Mouse (Mus musculus) small intestine, adult 10 weeks (tissue): ENCODE data around the gene Bnipl. TPM values are rescaled to one million over a fixed set of nuclear protein-coding genes. Genes with fewer than 3 reads are reported as not detected.

Source experiments
- polyA plus RNA-seq: library from polyadenylated mRNA; stranded (reverse); fragments of 350-450 nt; fragmentation: Illumina TruSeq; extraction: RNeasy Lipid Tissue Mini Kit (QIAGEN cat#74804); gene quantifications from one replicate; pipeline ENCODE4 v1.2.3, GENCODE M21; 2014; ENCODE audit warnings: low replicate concordance

Bnipl gene
- not detected for polyA plus RNA-seq

DNA sequence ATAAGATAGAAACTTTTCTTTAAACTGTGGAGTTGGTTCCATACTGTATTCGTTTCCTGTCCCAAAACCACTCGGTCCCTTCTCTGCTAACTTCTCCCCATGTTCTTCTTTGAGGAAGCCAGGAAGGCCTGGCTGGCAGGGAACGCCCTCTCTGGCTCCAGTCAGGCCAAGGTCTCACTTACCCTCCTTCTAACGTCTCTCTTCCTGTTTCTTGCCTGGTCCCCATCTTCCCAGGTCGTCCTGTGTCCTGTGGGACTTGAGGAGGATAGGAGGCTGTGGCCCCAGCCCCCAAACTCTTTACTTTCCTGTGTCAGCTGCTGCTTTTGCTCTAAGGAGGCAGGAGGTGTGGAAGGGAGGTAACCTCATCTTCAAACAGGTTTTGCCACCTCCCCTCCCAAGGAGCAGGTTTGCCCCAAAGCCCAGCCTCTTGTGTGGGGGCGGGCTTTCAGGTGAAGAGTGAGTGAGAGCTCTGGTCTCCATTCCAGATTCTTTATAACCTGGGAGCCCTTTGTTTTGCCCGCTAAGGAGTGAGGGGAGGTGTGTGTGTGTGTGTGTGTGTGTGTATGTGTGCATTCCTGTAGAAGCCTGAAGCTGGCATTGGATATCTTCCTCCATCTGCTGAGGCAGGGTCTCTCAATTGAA is at the start of gene Bnipl:
Gene Bnipl, minus strand, starts transcription at position 411 of the 642 bp plus-strand sequence.

DNA sequence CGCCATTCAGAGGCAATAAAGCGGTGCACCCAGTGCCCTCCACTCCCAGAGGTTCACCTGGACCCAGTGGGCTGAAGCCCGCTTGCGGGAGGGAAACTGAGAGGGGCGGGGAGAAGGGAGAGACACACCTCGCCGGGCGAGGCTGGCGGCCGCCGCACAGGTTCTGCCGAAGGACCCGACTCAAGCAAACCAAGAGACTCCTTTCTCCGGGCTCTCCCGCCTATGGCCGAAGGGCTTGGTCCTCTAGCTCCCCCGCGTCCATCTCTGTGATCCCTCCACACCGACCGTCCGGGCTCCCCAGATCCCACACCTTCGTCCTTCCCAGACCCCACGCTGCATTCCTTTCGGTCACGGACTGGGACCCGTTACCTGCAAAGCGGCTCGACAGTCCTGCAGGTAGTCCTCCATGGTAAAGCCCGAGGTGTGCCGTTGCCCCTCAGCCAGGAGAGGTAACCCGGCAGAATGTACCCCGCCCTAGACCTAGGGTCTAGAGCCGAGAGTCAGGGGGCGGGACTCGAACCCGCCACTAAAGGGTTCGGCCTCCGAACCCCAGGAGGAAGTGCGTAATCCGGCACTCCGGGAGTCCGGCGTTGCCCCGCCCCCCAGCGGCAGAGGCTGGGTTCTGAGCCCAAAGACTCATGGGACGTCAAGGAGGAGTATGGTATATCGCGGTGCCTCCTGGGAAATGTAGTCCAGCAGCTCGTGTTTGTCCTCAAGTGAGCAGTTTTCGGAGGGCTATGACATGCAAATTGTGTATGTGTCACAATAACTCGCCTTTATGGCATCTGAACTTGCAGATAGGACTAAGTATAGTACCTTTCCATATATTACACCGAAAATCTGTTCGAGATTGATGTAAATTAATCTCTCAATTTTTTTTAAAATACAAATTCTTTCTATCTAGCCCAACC is 30.5 kb upstream of the Bnipl start, which contains the start of the genes Mindy1 and Prune1:
Gene Mindy1, plus strand, starts transcription at position 130 of the 911 bp plus-strand sequence.
Gene Prune1, minus strand, starts transcription at position 861 of the 911 bp plus-strand sequence.

DNA sequence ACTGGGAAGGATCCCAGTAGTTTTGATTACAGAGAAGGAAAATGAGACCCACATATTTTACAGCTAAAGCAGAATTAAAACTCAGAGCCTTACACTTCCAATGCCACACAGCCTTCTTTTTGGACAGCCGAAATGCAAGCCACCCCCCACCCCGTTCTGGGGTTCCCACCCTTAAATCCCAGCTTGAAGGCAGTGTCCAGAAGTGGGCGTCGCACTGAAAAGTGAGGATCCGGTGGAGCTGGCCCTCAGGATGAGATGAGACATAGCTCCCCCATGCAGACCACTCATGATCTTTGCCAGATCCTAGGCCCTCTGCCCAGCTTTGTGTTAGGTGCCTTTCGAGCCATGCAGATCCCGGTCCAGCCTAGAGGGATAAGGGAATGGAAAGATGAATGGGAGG is 9.5 kb downstream of the Bnipl start, which contains the start of gene Gm128:
Gene Gm128, minus strand, starts transcription at position 101 of the 400 bp plus-strand sequence.

DNA sequence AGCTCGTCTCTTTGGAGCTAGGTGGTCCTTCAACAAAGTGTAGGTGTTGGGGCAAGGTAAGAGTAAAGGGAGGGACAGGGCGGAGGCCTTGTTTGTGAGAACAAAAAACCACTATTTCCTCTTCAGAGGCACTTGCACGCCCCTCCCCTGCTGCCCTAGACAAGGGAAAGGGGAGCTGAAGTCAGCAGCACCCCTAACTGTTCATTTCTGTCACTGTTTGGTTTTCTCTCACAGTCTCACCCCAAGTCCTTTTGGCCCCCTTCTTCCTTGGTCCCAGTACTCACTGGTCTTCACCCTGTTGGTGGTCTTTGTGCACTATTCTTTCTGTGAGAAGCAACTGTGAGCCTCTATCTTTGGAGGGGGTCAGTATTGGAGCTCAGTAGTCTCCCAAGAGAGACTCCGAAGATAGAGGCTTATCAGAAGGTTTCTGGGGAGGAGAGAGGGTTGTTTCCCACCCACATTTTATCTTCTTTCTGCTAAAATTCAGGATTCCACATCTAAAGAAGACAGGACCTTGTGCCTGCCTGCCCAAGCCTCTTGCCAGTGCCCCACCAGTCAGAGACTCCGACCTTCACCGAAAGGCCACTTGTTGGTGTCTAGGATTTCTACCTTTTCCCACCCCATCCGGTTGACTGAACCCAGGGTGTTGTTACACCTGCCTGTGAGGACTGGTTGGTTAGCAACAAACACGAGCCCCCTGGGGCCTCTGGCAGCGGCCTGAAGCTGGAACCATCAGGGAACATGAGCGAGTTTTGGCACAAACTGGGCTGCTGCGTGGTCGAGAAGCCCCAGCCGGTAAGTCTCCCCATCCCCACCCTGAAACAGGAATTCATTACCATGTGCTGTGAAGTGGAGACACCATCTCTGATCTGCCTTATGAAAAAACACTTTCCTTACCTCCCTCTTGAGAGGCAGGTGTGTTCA is 19.4 kb downstream of the Bnipl start, which contains the start of gene Mllt11:
Gene Mllt11, minus strand, starts transcription at position 874 of the 924 bp plus-strand sequence.

DNA sequence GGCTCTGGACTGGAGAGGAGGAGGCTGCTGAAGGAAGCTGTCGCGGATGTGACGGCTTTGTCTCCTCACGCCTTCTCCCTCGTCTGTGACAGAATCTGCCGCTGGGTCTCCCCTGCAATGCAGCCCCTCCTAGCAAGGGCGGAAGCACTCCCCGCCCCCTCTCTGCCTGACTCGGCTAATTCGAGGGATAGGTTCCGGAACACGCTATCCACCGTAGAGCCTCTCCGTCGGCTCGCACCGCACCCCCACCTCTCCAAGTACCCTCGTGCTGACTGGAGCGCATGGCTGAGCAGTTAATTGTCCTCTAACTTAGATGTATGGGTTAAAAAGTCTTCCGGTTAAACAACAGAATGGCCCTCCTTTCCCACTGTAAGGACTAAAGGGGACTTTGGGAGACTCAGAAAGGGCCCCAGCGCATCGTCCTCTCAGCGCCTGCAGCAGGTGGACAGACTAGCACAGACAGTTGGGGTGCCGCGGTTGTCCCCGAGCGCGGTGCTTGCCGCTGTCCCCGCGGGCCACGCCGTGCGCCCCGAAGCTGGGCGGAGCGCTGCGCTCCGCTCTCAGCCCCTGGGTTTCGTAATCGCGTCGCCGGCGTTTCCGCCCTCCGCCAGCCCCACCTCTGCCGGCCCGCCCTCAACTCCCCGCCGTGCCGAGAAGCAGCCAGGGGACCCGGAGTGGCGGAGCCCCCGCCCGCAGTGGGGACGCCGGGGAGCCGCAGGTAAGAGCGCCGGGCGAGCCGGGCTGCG is 22.7 kb downstream of the Bnipl start, which contains the start of gene Cdc42se1:
Gene Cdc42se1, plus strand, starts transcription at position 585 of the 746 bp plus-strand sequence.

DNA sequence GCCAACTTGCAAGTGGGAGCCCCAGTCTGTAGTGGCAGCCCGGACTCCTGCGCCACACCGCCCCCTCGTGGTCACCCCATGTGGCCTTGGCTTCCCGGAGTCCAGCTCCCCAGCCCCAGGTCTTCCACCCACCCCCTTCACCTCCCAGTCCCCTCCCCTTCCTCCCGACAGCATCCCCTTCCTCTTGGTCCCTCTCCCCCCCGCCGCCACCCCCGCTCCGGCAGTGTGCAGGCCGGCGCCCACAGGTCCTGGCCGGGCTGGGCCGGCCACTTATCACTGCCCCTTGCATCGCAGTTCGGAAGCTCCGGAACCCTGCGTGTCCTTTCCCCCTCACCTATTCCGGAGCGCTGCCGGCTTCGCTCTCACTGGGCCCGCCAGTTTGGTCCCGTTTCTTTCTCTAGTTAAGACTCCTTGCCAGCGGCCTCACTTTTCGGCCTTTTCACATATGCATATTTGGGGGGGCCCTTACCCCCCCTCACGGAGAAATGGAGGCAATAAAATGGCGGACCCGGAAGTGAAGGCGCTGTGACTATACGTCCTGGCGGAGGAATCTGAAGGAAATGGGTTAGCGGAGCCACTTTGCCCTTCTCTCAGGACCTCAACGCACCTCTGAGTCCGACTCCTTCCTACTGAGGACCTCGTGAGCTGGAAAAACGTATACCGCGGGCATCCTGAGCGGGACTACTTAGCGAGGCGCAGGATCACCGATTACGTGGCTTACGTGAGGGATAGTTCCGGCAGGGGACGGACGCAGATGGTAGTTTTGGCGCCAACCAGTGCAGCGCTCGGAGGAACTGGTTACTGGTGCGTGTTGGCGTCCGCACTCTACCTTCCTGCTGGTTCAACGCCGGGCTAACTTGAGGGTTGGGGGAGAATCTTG is 33.5 kb downstream of the Bnipl start, which contains the start of gene Gabpb2:
Gene Gabpb2, minus strand, starts transcription at position 662 of the 880 bp plus-strand sequence.

Other genes starting within 250 kb of the Bnipl start
- 4.2 TPM for gene Zfp687, start 235.7 kb downstream of the Bnipl start, polyA plus RNA-seq
- gene Psmd4, start 208.6 kb downstream of the Bnipl start, polyA plus RNA-seq: 5.5 TPM
- gene Pip5k1a, start 144.3 kb downstream of the Bnipl start, polyA plus RNA-seq: 13.7 TPM
- gene Vps72, start 140.2 kb downstream of the Bnipl start, polyA plus RNA-seq: 13.3 TPM
- not detected for gene Tmod4, start 126.7 kb downstream of the Bnipl start, polyA plus RNA-seq
- gene Scnm1, start 117.2 kb downstream of the Bnipl start, polyA plus RNA-seq: 15.3 TPM
- 1.7 TPM for gene Lysmd1, start 117.1 kb downstream of the Bnipl start, polyA plus RNA-seq
- not detected for gene Tnfaip8l2, start 108.8 kb downstream of the Bnipl start, polyA plus RNA-seq
- not detected for gene Sema6c, start 90.7 kb downstream of the Bnipl start, polyA plus RNA-seq
- 28.0 TPM for gene Gabpb2, start 33.3 kb downstream of the Bnipl start, polyA plus RNA-seq
- 14.9 TPM for gene Cdc42se1, start 22.5 kb downstream of the Bnipl start, polyA plus RNA-seq
- 47.6 TPM for gene Mllt11, start 19.0 kb downstream of the Bnipl start, polyA plus RNA-seq
- not detected for gene Gm128, start 9.6 kb downstream of the Bnipl start, polyA plus RNA-seq
- gene Mindy1, start 30.2 kb upstream of the Bnipl start, polyA plus RNA-seq: 44.0 TPM
- gene Prune1, start 30.9 kb upstream of the Bnipl start, polyA plus RNA-seq: 4.0 TPM
- 0.22 TPM for gene Anxa9, start 56.0 kb upstream of the Bnipl start, polyA plus RNA-seq
- gene Cers2, start 63.6 kb upstream of the Bnipl start, polyA plus RNA-seq: 143 TPM
- gene Setdb1, start 106.0 kb upstream of the Bnipl start, polyA plus RNA-seq: 10.7 TPM
- gene 4930558C23Rik, start 151.6 kb upstream of the Bnipl start, polyA plus RNA-seq: not detected
- 38.0 TPM for gene Arnt, start 183.2 kb upstream of the Bnipl start, polyA plus RNA-seq
- gene Ctsk, start 248.1 kb upstream of the Bnipl start, polyA plus RNA-seq: 0.93 TPM